Mouse (Mus musculus): ENCODE results near the gene Gda. TPM values are rescaled to one million over a fixed set of nuclear protein-coding genes. Genes with fewer than 3 reads are reported as not detected.

Gene Gda
- polyA plus RNA-seq, 1 experiment from 2014 or later = 2.0 TPM

DNA sequence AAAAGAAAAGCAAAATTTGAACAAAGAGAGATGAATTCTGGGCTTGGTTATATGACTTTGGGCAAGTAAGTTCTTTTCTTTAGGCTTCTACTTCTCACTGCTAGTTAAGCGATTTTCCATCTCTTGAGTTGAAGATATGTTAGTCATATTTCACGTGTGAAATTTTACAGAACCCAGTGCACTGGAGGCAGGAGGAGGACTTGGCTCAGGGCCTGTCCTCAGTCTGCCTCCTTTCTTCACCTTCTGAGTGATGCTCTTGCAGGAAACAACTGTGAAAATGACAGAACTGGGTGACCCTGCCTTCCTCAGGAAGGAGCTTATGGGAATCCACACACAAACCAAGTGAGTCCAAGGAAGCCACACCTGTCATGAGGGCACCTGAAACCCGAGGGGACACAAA, 57.9 kb downstream of the Gda start:
- Histone ChIP-seq H3K27ac (ENCODE audit: low read length) (no peak overlapping the region), H3K4me3 (ENCODE audit: low read depth, low read length) (no peak overlapping the region), H3K9ac (replicated peaks; ENCODE audit: low read depth) (no peak overlapping the region), H3K4me2 (replicated peaks; ENCODE audit: low read depth, low read length) (no peak overlapping the region), H3K36me3 (ENCODE audit: insufficient read depth, low read length) (no peaks in the 10 kb centered on the region), H3K9me3 (ENCODE audit: low read length) (no peaks in the 10 kb centered on the region), H3K27me3 (replicated peaks; ENCODE audit: insufficient read depth, low read length) (no peaks in the 10 kb centered on the region), H3K4me1 (ENCODE audit: insufficient read depth, low read depth, low read length) (no peaks in the 10 kb centered on the region)
- ATAC-seq (no peak), DNase-seq (ENCODE audit: low spot score) (no peak)
- no peak for TF ChIP-seq EP300 (IDR thresholded peaks at IDR 0.05)
- TF ChIP-seq CTCF (IDR thresholded peaks at IDR 0.05) = no peak
- 65% methylated on average over 3 of the region's 3 CpGs for WGBS

DNA sequence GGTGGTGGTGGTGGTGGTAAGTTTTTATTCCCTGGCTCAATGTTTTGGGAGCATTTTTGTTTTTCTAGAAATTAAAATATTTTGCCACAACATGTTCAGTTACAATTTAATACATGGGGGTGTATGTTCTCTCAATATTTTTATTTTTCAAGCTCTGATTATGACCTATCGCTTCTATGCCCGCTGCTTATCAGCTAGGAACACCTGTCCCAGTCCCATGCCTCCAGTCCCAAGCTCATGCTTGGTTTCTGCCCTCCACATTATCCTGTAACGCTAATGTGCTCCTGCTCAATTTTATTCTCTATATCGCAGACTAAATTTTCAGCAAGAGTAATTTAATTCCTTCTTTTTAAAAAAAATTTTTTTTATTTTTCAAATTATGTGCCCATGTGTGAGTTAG, 64.1 kb downstream of the Gda start:
- Histone ChIP-seq H3K4me2 (replicated peaks; ENCODE audit: low read depth, low read length) (no peak overlapping the region), H3K27ac (ENCODE audit: low read length) (no peak overlapping the region), H3K9ac (replicated peaks; ENCODE audit: low read depth) (no peak overlapping the region), H3K36me3 (ENCODE audit: insufficient read depth, low read length) (no peaks in the 10 kb centered on the region), H3K9me3 (ENCODE audit: low read length) (no peaks in the 10 kb centered on the region), H3K4me3 (ENCODE audit: low read depth, low read length) (no peak overlapping the region), H3K27me3 (replicated peaks; ENCODE audit: insufficient read depth, low read length) (no peaks in the 10 kb centered on the region), H3K4me1 (ENCODE audit: insufficient read depth, low read depth, low read length) (no peaks in the 10 kb centered on the region)
- DNase-seq (ENCODE audit: low spot score) (no peak), ATAC-seq (no peak)
- 93% methylated on average over 4 of the region's 4 CpGs for WGBS
- TF ChIP-seq EP300 (IDR thresholded peaks at IDR 0.05) (no peak), CTCF (IDR thresholded peaks at IDR 0.05) (no peak)

DNA sequence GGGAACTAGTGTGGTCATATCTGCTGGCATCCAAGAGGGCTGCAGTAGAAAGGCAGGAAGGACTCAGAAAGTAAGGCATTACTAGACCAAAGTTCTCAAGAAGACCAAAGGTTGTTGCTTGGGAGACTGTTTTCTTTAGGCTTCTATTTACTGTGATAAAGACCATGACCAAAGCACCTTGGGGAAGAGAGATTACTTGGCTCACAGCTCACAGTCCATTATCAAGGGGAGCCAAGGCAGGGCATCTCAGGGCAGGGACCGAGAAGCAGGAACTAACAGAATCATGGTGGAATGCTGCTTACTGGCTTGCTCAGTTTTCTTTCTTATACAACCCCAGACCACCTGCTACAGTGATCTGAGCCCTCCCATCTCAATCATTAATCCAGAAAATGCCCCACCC, 65.9 kb downstream of the Gda start:
- Histone ChIP-seq H3K9me3 (ENCODE audit: low read length) (no peaks in the 10 kb centered on the region), H3K36me3 (ENCODE audit: insufficient read depth, low read length) (no peaks in the 10 kb centered on the region), H3K4me3 (ENCODE audit: low read depth, low read length) (no peak overlapping the region), H3K27me3 (replicated peaks; ENCODE audit: insufficient read depth, low read length) (no peaks in the 10 kb centered on the region), H3K9ac (replicated peaks; ENCODE audit: low read depth) (no peak overlapping the region), H3K4me1 (ENCODE audit: insufficient read depth, low read depth, low read length) (no peaks in the 10 kb centered on the region), H3K27ac (ENCODE audit: low read length) (no peak overlapping the region), H3K4me2 (replicated peaks; ENCODE audit: low read depth, low read length) (no peak overlapping the region)
- ATAC-seq = no peak
- DNase-seq (ENCODE audit: low spot score) = no peak
- 78% methylated on average over 1 of the region's 1 CpGs for WGBS
- TF ChIP-seq CTCF (IDR thresholded peaks at IDR 0.05) = no peak
- no peak for TF ChIP-seq EP300 (IDR thresholded peaks at IDR 0.05)

DNA sequence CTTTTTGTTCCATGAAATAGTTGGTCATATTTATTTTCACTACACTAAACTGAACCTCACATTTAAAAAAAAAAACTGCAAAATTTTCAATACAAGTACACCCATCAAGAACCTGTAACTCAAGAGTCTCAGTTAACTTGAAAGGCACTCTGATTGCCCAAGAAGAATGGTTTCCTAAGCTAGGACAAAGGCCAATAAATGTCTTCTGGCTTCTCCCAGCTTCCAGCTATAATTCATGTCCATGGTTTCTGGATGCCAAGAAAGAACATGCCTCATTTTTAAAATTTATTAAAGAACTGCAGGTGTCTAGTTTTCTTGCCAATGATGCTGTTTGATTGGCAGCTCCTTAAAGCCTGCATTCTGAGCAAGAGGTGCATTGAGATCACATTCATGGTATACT, 75.3 kb downstream of the Gda start:
- no peaks in the 10 kb centered on the region for H3K4me1 ChIP-seq (ENCODE audit: insufficient read depth, low read depth, low read length)
- ATAC-seq (no peak), DNase-seq (ENCODE audit: low spot score) (no peak)
- no peak overlapping the region for H3K9ac ChIP-seq (replicated peaks; ENCODE audit: low read depth)
- TF ChIP-seq EP300 (IDR thresholded peaks at IDR 0.05) = no peak
- no peak for TF ChIP-seq CTCF (IDR thresholded peaks at IDR 0.05)
- H3K27ac ChIP-seq (ENCODE audit: low read length) = no peak overlapping the region
- H3K36me3 ChIP-seq (ENCODE audit: insufficient read depth, low read length) = no peaks in the 10 kb centered on the region
- H3K4me3 ChIP-seq (ENCODE audit: low read depth, low read length) = no peak overlapping the region
- no peaks in the 10 kb centered on the region for H3K27me3 ChIP-seq (replicated peaks; ENCODE audit: insufficient read depth, low read length)
- no peak overlapping the region for H3K4me2 ChIP-seq (replicated peaks; ENCODE audit: low read depth, low read length)
- H3K9me3 ChIP-seq (ENCODE audit: low read length) = no peaks in the 10 kb centered on the region

GRCm38 (mm10) chr19:21396364-21396763, 76.9 kb downstream of the Gda start:
- TF ChIP-seq CTCF (IDR thresholded peaks at IDR 0.05) (no peak), EP300 (IDR thresholded peaks at IDR 0.05) (no peak)
- no peaks in the 10 kb centered on the region for H3K4me1 ChIP-seq (ENCODE audit: insufficient read depth, low read depth, low read length)
- no peak overlapping the region for H3K4me3 ChIP-seq (ENCODE audit: low read depth, low read length)
- no peak overlapping the region for H3K27ac ChIP-seq (ENCODE audit: low read length)
- 90% methylated on average over 7 of the region's 7 CpGs for WGBS
- DNase-seq (ENCODE audit: low spot score) (no peak), ATAC-seq (no peak)
- no peaks in the 10 kb centered on the region for H3K36me3 ChIP-seq (ENCODE audit: insufficient read depth, low read length)
- no peaks in the 10 kb centered on the region for H3K27me3 ChIP-seq (replicated peaks; ENCODE audit: insufficient read depth, low read length)
- H3K9me3 ChIP-seq (ENCODE audit: low read length) = no peaks in the 10 kb centered on the region
- no peak overlapping the region for H3K9ac ChIP-seq (replicated peaks; ENCODE audit: low read depth)
- no peak overlapping the region for H3K4me2 ChIP-seq (replicated peaks; ENCODE audit: low read depth, low read length)

GRCm38 (mm10) chr19:21390904-21391303, 82.3 kb downstream of the Gda start:
- no peak overlapping the region for H3K27ac ChIP-seq (ENCODE audit: low read length)
- no peak for TF ChIP-seq CTCF (IDR thresholded peaks at IDR 0.05)
- no peak for TF ChIP-seq EP300 (IDR thresholded peaks at IDR 0.05)
- no peak for DNase-seq (ENCODE audit: low spot score)
- H3K27me3 ChIP-seq (replicated peaks; ENCODE audit: insufficient read depth, low read length) = no peaks in the 10 kb centered on the region
- 88% methylated on average over 7 of the region's 7 CpGs for WGBS
- no peak overlapping the region for H3K4me3 ChIP-seq (ENCODE audit: low read depth, low read length)
- H3K9me3 ChIP-seq (ENCODE audit: low read length) = no peaks in the 10 kb centered on the region
- H3K36me3 ChIP-seq (ENCODE audit: insufficient read depth, low read length) = no peaks in the 10 kb centered on the region
- no peaks in the 10 kb centered on the region for H3K4me1 ChIP-seq (ENCODE audit: insufficient read depth, low read depth, low read length)
- H3K4me2 ChIP-seq (replicated peaks; ENCODE audit: low read depth, low read length) = no peak overlapping the region
- H3K9ac ChIP-seq (replicated peaks; ENCODE audit: low read depth) = no peak overlapping the region
- ATAC-seq = no peak

GRCm38 (mm10) chr19:21386842-21387241, 86.4 kb downstream of the Gda start:
- ATAC-seq (no peak), DNase-seq (ENCODE audit: low spot score) (no peak)
- no peak overlapping the region for H3K4me3 ChIP-seq (ENCODE audit: low read depth, low read length)
- no peaks in the 10 kb centered on the region for H3K36me3 ChIP-seq (ENCODE audit: insufficient read depth, low read length)
- TF ChIP-seq CTCF (IDR thresholded peaks at IDR 0.05) (no peak), EP300 (IDR thresholded peaks at IDR 0.05) (no peak)
- H3K27ac ChIP-seq (ENCODE audit: low read length) = no peak overlapping the region
- WGBS = 58% methylated on average over 2 of the region's 2 CpGs
- no peak overlapping the region for H3K9ac ChIP-seq (replicated peaks; ENCODE audit: low read depth)
- no peaks in the 10 kb centered on the region for H3K27me3 ChIP-seq (replicated peaks; ENCODE audit: insufficient read depth, low read length)
- H3K9me3 ChIP-seq (ENCODE audit: low read length) = no peaks in the 10 kb centered on the region
- no peak overlapping the region for H3K4me2 ChIP-seq (replicated peaks; ENCODE audit: low read depth, low read length)
- no peaks in the 10 kb centered on the region for H3K4me1 ChIP-seq (ENCODE audit: insufficient read depth, low read depth, low read length)

All from lung, postnatal 0 days (tissue).